ENCODE assay signal across 19 mouse cellular contexts in the genomic region with DNA sequence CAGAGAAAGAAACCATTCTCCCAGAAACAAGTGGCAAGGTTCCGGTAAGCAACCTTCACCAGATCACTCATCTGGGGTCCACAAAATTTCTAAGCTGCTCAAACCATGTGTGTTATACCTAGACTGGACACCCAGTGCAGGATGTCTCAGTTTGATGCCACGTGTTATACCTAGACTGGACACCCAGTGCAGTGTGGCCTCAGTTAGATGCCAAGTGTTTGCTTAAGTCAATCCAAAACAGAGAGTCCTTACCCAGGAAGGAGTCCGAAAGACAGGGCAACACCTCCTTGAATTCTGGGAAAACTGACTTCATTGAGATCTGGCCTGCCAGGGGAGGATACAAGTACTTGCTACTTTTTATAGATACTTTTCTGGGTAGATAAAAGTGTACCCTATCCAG. TPM values are rescaled to one million over a fixed set of nuclear protein-coding genes. Genes with fewer than 3 reads are reported as not detected.
A peak's percentile ranks its signal among the peaks of the same experiment; 100 is the strongest.
DNase-seq lines count a peak whose midpoint lies in the region; ATAC-seq and TF ChIP-seq lines count a peak whose summit lies in the region.
"Had no signal": no experiment of that assay in that cellular context is flagged by ENCODE, and none has a peak within 500 bp of the region (broad histone marks: within the 10 kb centered on the region; RNA-seq: fewer than 3 reads in every experiment).

No protein-coding gene starts in this region.

- no peak overlapping the region for H3K9ac ChIP-seq in liver, adult 2 months (ENCODE audit: low read depth, low read length)
- no peak overlapping the region for H3K9ac ChIP-seq in liver, postnatal 0 days (replicated peaks)
- H3K9ac ChIP-seq in midbrain, embryonic 16.5 days (ENCODE audit: low read depth, low read length) = no peak overlapping the region
- H3K9ac ChIP-seq: embryonic facial prominence, embryonic 13.5 days; embryonic facial prominence, embryonic 15.5 days; forebrain, embryonic 12.5 days had no signal

- H3K27me3 ChIP-seq in liver, adult 2 months (ENCODE audit: control insufficient read depth, insufficient read depth, low read length) = no peaks in the 10 kb centered on the region
- no peaks in the 10 kb centered on the region for H3K27me3 ChIP-seq in liver, postnatal 0 days (ENCODE audit: insufficient read depth, low read length)
- H3K27me3 ChIP-seq in midbrain, embryonic 16.5 days (ENCODE audit: control insufficient read depth, insufficient read depth, low read depth, low read length) = no peaks in the 10 kb centered on the region
- H3K27me3 ChIP-seq: embryonic facial prominence, embryonic 13.5 days; embryonic facial prominence, embryonic 15.5 days; forebrain, embryonic 12.5 days had no signal

- WGBS in liver, adult 2 months = 55% methylated on average over 3 of the region's 3 CpGs
- WGBS in liver, postnatal 0 days (ENCODE audit: insufficient replicate concordance) = 87% methylated on average over 3 of the region's 3 CpGs
- WGBS in midbrain, embryonic 16.5 days = 95% methylated on average over 3 of the region's 3 CpGs

- peaks cover 46% of the 10 kb centered on the region for H3K4me1 ChIP-seq in liver, adult 2 months (ENCODE audit: control insufficient read depth, insufficient read depth, low read length)
- peaks cover 29% of the 10 kb centered on the region for H3K4me1 ChIP-seq in liver, postnatal 0 days (ENCODE audit: insufficient read depth)
- no peaks in the 10 kb centered on the region; the same call in 1 of the 2 replicates for H3K4me1 ChIP-seq in midbrain, embryonic 16.5 days (ENCODE audit: control insufficient read depth, insufficient read depth, low read length)
- H3K4me1 ChIP-seq: forebrain, embryonic 12.5 days had no signal

- H3K9me3 ChIP-seq in liver, postnatal 0 days (ENCODE audit: low read length) = no peaks in the 10 kb centered on the region
- no peaks in the 10 kb centered on the region for H3K9me3 ChIP-seq in midbrain, embryonic 16.5 days (replicated peaks; ENCODE audit: control insufficient read depth, low read length, poor library complexity, severe bottlenecking)
- H3K9me3 ChIP-seq: embryonic facial prominence, embryonic 13.5 days; embryonic facial prominence, embryonic 15.5 days; forebrain, embryonic 10.5 days; forebrain, embryonic 12.5 days had no signal

- peaks cover 31% of the 10 kb centered on the region; the same call in 1 of the 2 replicates for H3K79me2 ChIP-seq in liver, adult 2 months (ENCODE audit: control insufficient read depth, insufficient read depth, low read length)

- no peaks in the 10 kb centered on the region for H3K36me3 ChIP-seq in liver, adult 2 months (ENCODE audit: control insufficient read depth, insufficient read depth, low read length)
- H3K36me3 ChIP-seq in liver, postnatal 0 days (replicated peaks; ENCODE audit: insufficient read depth, low read length) = no peaks in the 10 kb centered on the region
- no peaks in the 10 kb centered on the region for H3K36me3 ChIP-seq in midbrain, embryonic 16.5 days (ENCODE audit: control insufficient read depth, insufficient read depth, low read length)
- H3K36me3 ChIP-seq: embryonic facial prominence, embryonic 13.5 days; embryonic facial prominence, embryonic 15.5 days; forebrain, embryonic 10.5 days; forebrain, embryonic 12.5 days had no signal

- DNase-seq in liver, adult 2 months (ENCODE audit: extremely low read depth, low read depth, low spot score) = peak; percentile 66
- no peak for DNase-seq in liver, postnatal 0 days
- DNase-seq in skeletal muscle tissue, adult 2 months (ENCODE audit: low read depth, low spot score) = peak; percentile 29
- peak; percentile 39 for DNase-seq in testis, postnatal 10 days (ENCODE audit: low spot score)
- DNase-seq: adrenal gland, adult 2 months; adrenal gland, postnatal 10 days; adrenal gland, postnatal 25 days; cerebellum, adult 11 months; cerebellum, adult 8-10 months; cerebellum, adult 9-11 months; embryo, embryonic 11 days had no signal

- no peak for TF ChIP-seq EP300 in liver, postnatal 0 days (IDR thresholded peaks at IDR 0.05; ENCODE audit: low read depth)

- H3K27ac ChIP-seq in liver, adult 2 months (replicated peaks; ENCODE audit: insufficient read depth, low read depth, low read length) = 0 out of 2 replicates have a peak overlapping the region, but pooled peaks have one; percentile 23
- no peak overlapping the region for H3K27ac ChIP-seq in liver, postnatal 0 days (ENCODE audit: low read depth)
- H3K27ac ChIP-seq in midbrain, embryonic 16.5 days (ENCODE audit: low read length) = no peak overlapping the region
- H3K27ac ChIP-seq: embryonic facial prominence, embryonic 13.5 days; embryonic facial prominence, embryonic 15.5 days; forebrain, embryonic 10.5 days; forebrain, embryonic 12.5 days had no signal

- TF ChIP-seq POLR2A in liver, adult 2 months (IDR thresholded peaks at IDR 0.05; ENCODE audit: extremely low read depth, insufficient read depth, low read length) = no peak

- no peak for TF ChIP-seq CTCF in liver, adult 2 months (IDR thresholded peaks at IDR 0.05; ENCODE audit: low read depth, low read length)
- TF ChIP-seq CTCF in liver, postnatal 0 days (IDR thresholded peaks at IDR 0.05; ENCODE audit: low read depth) = no peak

- no peak overlapping the region for H3K4me3 ChIP-seq in liver, adult 2 months (ENCODE audit: insufficient read depth, low read depth, low read length)
- no peak overlapping the region for H3K4me3 ChIP-seq in liver, postnatal 0 days (ENCODE audit: low read depth, low read length)
- H3K4me3 ChIP-seq in midbrain, embryonic 16.5 days (ENCODE audit: low read depth, low read length) = no peak overlapping the region
- H3K4me3 ChIP-seq: embryonic facial prominence, embryonic 13.5 days; embryonic facial prominence, embryonic 15.5 days; erythroblast, embryonic 14.5 days; forebrain, embryonic 10.5 days; forebrain, embryonic 12.5 days had no signal

- no peak for ATAC-seq in liver, postnatal 0 days
- ATAC-seq in midbrain, embryonic 16.5 days = no peak
- ATAC-seq: forebrain, embryonic 14.5 days; forebrain, embryonic 16.5 days had no signal

- H3K4me2 ChIP-seq in liver, postnatal 0 days (ENCODE audit: low read depth, low read length) = no peak overlapping the region
- H3K4me2 ChIP-seq in midbrain, embryonic 16.5 days (ENCODE audit: low read length) = no peak overlapping the region
- H3K4me2 ChIP-seq: embryonic facial prominence, embryonic 13.5 days; embryonic facial prominence, embryonic 15.5 days; forebrain, embryonic 12.5 days had no signal

RNA-seq across cellular contexts. Expression of a gene that starts 53.6 kb away (rescaled TPM):
- 23.0 and 24.5 TPM in 2 replicates for total RNA-seq in liver, adult 2 months (2014; rRNA removed)
- 10.0 and 15.0 TPM in 2 replicates for polyA plus RNA-seq in liver, adult 2 months (2012; rRNA removed)
- polyA plus RNA-seq in liver, postnatal 0 days (2015; fragmentation: Nextera tagmentation; extraction: Ambion mirVana) = 0.80 and 0.94 TPM in 2 replicates
- 4.0 and 4.3 TPM in 2 replicates for polyA plus RNA-seq in midbrain, embryonic 16.5 days (2015; fragmentation: Nextera tagmentation; extraction: Ambion mirVana)
- polyA plus RNA-seq: erythroblast, embryonic 14.5 days had no signal
